Mouse (Mus musculus): ENCODE data around the gene Mospd1. TPM values are rescaled to one million over a fixed set of nuclear protein-coding genes. Genes with fewer than 3 reads are reported as not detected.

The Mospd1 gene
- polyA plus RNA-seq, 1 experiment from 2014 or later = 49.2 TPM

Other genes starting within 250 kb of the Mospd1 start
- gene Plac1, start 130.4 kb downstream of the Mospd1 start, polyA plus RNA-seq (2016; fragmentation: Nextera tagmentation; extraction: Ambion mirVana) = 1.6 and 3.2 TPM in 2 replicates
- 6.3 and 6.5 TPM in 2 replicates for gene Fam122b, start 100.7 kb downstream of the Mospd1 start, polyA plus RNA-seq (2016; fragmentation: Nextera tagmentation; extraction: Ambion mirVana)
- not detected in 2 replicates for gene Fam122c, start 97.1 kb downstream of the Mospd1 start, polyA plus RNA-seq (2016; fragmentation: Nextera tagmentation; extraction: Ambion mirVana)
- gene Etd, start 64.4 kb upstream of the Mospd1 start, polyA plus RNA-seq (2016; fragmentation: Nextera tagmentation; extraction: Ambion mirVana) = not detected in 2 replicates
- gene Rtl8c, start 237.5 kb upstream of the Mospd1 start, polyA plus RNA-seq (2016; fragmentation: Nextera tagmentation; extraction: Ambion mirVana) = 30.3 and 45.8 TPM in 2 replicates
- not detected in 2 replicates for gene Gm14597, start 238.5 kb upstream of the Mospd1 start, polyA plus RNA-seq (2016; fragmentation: Nextera tagmentation; extraction: Ambion mirVana)

Measured in midbrain, embryonic 10.5 days (tissue).